Mouse (Mus musculus): ENCODE results near the gene Wrap53.
A peak's percentile ranks its signal among the peaks of the same experiment; 100 is the strongest.

DNA sequence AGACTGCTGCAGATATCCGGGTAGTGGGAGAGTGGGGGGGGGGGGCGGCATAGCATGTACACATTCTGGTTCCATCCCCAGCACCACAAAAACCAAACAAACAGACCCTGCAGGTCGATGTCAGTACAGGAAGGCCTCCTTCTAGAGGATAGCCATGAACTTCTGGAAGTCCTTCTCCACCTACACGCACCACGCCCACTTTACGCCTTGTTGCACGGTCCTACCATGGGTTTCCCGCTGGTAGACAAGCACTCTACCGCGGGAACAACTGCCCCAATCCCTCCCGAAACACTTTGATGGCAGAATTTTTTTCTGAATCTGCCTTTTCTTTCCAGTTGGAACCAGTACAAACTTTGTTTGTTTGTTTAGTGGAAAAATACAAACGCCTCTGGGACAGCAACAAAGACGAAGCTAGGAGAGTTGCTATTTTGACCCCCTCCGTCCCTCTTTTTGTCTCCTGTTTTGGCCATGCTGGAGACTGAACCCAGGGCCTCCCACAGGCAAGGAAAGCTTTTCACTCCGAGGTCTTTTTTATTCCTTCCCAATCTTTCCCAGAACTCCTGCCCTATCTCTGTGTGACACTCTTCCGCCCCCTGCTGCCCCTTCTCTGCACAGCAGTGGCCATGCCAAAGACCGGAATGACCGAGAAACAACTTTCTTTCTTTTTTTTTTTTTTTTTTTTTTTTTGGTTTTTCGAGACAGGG is 33.6 kb upstream of the Wrap53 start:
- TF ChIP-seq CTCF (IDR thresholded peaks at IDR 0.05; ENCODE audit: borderline replicate concordance, insufficient read depth, low read depth, low read length) = peak; percentile 84
- no peak for TF ChIP-seq POLR2A (IDR thresholded peaks at IDR 0.05; ENCODE audit: borderline replicate concordance, insufficient read depth, low read length)
